Mouse (Mus musculus): ENCODE data around the gene Lum.

Gene Lum

GRCm38 (mm10) chr10:97564957-97565856 is at the start of gene Lum:
Lum (plus strand) TSS chr10:97565128.
- no peak for ATAC-seq (ENCODE audit: low TSS enrichment)

GRCm38 (mm10) chr10:97523366-97523765 is 41.6 kb upstream of the Lum start:
- ATAC-seq (ENCODE audit: low TSS enrichment), result no peak

GRCm38 (mm10) chr10:97535697-97536096 is 29.2 kb upstream of the Lum start:
- ATAC-seq (ENCODE audit: low TSS enrichment), result no peak

- ATAC-seq (ENCODE audit: low TSS enrichment), result no peak
These were observed 28.0 kb upstream of the Lum start for GRCm38 (mm10) chr10:97536921-97537320.

GRCm38 (mm10) chr10:97538202-97538601 is 26.7 kb upstream of the Lum start:
- no peak for ATAC-seq (ENCODE audit: low TSS enrichment)

GRCm38 (mm10) chr10:97547740-97548139 is 17.2 kb upstream of the Lum start:
- ATAC-seq (ENCODE audit: low TSS enrichment), result no peak

GRCm38 (mm10) chr10:97567489-97568135 is 2.7 kb downstream of the Lum start:
- no peak for ATAC-seq (ENCODE audit: low TSS enrichment)

- no peak; the same call in 1 of the 2 replicates for ATAC-seq (ENCODE audit: low TSS enrichment)
These were observed 17.8 kb downstream of the Lum start for GRCm38 (mm10) chr10:97582543-97583231.

GRCm38 (mm10) chr10:97584176-97584575 is 19.2 kb downstream of the Lum start:
- ATAC-seq (ENCODE audit: low TSS enrichment), result no peak

GRCm38 (mm10) chr10:97587159-97587558 is 22.2 kb downstream of the Lum start:
- no peak for ATAC-seq (ENCODE audit: low TSS enrichment)

GRCm38 (mm10) chr10:97589574-97589973 is 24.6 kb downstream of the Lum start:
- peak; percentile 27; the same call in 1 of the 2 replicates for ATAC-seq (ENCODE audit: low TSS enrichment)

GRCm38 (mm10) chr10:97591036-97591435 is 26.1 kb downstream of the Lum start:
- ATAC-seq (ENCODE audit: low TSS enrichment), result no peak

GRCm38 (mm10) chr10:97591685-97592084 is 26.8 kb downstream of the Lum start:
- no peak for ATAC-seq (ENCODE audit: low TSS enrichment)

GRCm38 (mm10) chr10:97595680-97596079 is 30.8 kb downstream of the Lum start:
- no peak for ATAC-seq (ENCODE audit: low TSS enrichment)

GRCm38 (mm10) chr10:97601744-97602143 is 36.8 kb downstream of the Lum start:
- ATAC-seq (ENCODE audit: low TSS enrichment), result no peak

GRCm38 (mm10) chr10:97603256-97603655 is 38.3 kb downstream of the Lum start:
- no peak for ATAC-seq (ENCODE audit: low TSS enrichment)

GRCm38 (mm10) chr10:97606579-97606978 is 41.7 kb downstream of the Lum start, which contains the start of gene Kera:
Kera (plus strand) TSS chr10:97606879.
- no peak for ATAC-seq (ENCODE audit: low TSS enrichment)

All from frontal cortex, adult (tissue).